Mouse (Mus musculus) liver, adult 2 months (tissue): ENCODE data around the gene Pld1.

Experiments used
- CTCF ChIP-seq: fragments of 200-500 bp; IDR thresholded peaks from 2 replicates; pipeline ENCODE4 v1.5.1; 2011; ENCODE audit warnings: low read depth, low read length, control low read depth
- POLR2A ChIP-seq: fragments of 200-500 bp; IDR thresholded peaks from 2 replicates; pipeline ENCODE4 v1.6.1; 2011; ENCODE audit warnings: low read length, control low read depth; ENCODE audit not compliant: insufficient read depth; ENCODE audit errors: extremely low read depth

DNA sequence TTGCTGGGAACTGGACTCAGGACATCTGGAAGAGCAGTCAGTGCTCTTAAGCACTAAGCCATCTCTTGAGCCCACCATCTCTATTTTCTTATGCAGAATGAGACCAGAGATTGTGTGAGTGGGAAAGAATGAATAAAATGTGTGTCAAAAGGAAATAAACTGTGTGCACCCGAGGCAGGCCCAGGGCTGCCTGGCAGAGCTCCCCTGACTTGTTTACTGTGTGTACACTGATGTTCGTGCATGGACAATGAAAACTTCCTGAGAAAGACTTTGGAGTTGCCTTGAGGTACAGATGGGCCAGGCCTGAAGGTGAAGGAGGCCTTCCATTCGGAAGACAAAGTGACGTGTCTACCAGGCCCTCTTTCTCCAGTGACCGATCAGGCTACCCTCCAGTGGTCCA, 6.1 kb upstream of the Pld1 start:
- TF ChIP-seq CTCF (no peak), POLR2A (no peak)
